Mouse (Mus musculus): ENCODE results near the gene Tmed10. TPM values are rescaled to one million over a fixed set of nuclear protein-coding genes. Genes with fewer than 3 reads are reported as not detected.

The Tmed10 gene
- total RNA-seq, 2 experiments from 2014 or later: 184 to 190 TPM

- no peak for DNase-seq
- intact Hi-C loops (cut with DNase I): no loop called here
Measured at GRCm38 (mm10) chr12:85380308-85380707, 5.7 kb upstream of the Tmed10 start.

GRCm38 (mm10) chr12:85378271-85378670 is 3.6 kb upstream of the Tmed10 start:
- intact Hi-C loops (cut with DNase I): loop anchor here (10.0 kb wide), 1 partner anchor 107 kb away; no protein-coding TSS in a partner anchor
- DNase-seq: no peak

- intact Hi-C loops (cut with DNase I): loop anchor here (2.0 to 10.0 kb wide), 2 partner anchors 25 to 111 kb away; no protein-coding TSS in a partner anchor
- DNase-seq: peak; percentile 72 to 80
Measured at GRCm38 (mm10) chr12:85373591-85374560, 771 bp downstream of the Tmed10 start.

GRCm38 (mm10) chr12:85372068-85372665 is 2.5 kb downstream of the Tmed10 start:
- intact Hi-C loops (cut with DNase I): loop anchor here (2.0 to 10.0 kb wide), 2 partner anchors 23 to 113 kb away; no protein-coding TSS in a partner anchor
- no peak for DNase-seq

GRCm38 (mm10) chr12:85368441-85369063 is 6.1 kb downstream of the Tmed10 start:
- no peak for DNase-seq
- intact Hi-C loops (cut with DNase I): no loop called here

GRCm38 (mm10) chr12:85366271-85366670 is 8.4 kb downstream of the Tmed10 start:
- DNase-seq: peak; percentile 43 to 64
- intact Hi-C loops (cut with DNase I): no loop called here

GRCm38 (mm10) chr12:85362510-85362909 is 12.1 kb downstream of the Tmed10 start:
- intact Hi-C loops (cut with DNase I): no loop called here
- DNase-seq: no peak

GRCm38 (mm10) chr12:85361580-85361979 is 13.1 kb downstream of the Tmed10 start:
- intact Hi-C loops (cut with DNase I): no loop called here
- DNase-seq: no peak

- intact Hi-C loops (cut with DNase I): no loop called here
- DNase-seq: no peak
Measured at GRCm38 (mm10) chr12:85361165-85361564, 13.5 kb downstream of the Tmed10 start.

GRCm38 (mm10) chr12:85354061-85354460 is 20.6 kb downstream of the Tmed10 start:
- intact Hi-C loops (cut with DNase I): no loop called here
- no peak for DNase-seq

- intact Hi-C loops (cut with DNase I): no loop called here
- peak; percentile 42 to 52 for DNase-seq
Measured at GRCm38 (mm10) chr12:85350407-85351232, 24.0 kb downstream of the Tmed10 start.

GRCm38 (mm10) chr12:85348338-85348737 is 26.3 kb downstream of the Tmed10 start:
- intact Hi-C loops (cut with DNase I): loop anchor here (2.0 to 10.0 kb wide), 2 partner anchors 24 to 476 kb away; partner anchors contain the start of genes Erg28 and Ttll5
- peak; percentile 28 to 46 for DNase-seq

- DNase-seq: no peak
- intact Hi-C loops (cut with DNase I): loop anchor here (10.0 kb wide), 1 partner anchor 478 kb away; the partner anchor contains the start of genes Erg28 and Ttll5
Measured at GRCm38 (mm10) chr12:85347196-85347595, 27.5 kb downstream of the Tmed10 start.

- peak; percentile 78 to 85 for DNase-seq
- intact Hi-C loops (cut with DNase I): loop anchor here (1.0 to 10.0 kb wide), 3 partner anchors 141 to 478 kb away; partner anchors contain the start of genes Erg28 and Ttll5
Measured at GRCm38 (mm10) chr12:85346374-85346773, 28.3 kb downstream of the Tmed10 start.

GRCm38 (mm10) chr12:85345559-85345958 is 29.1 kb downstream of the Tmed10 start:
- DNase-seq: no peak
- intact Hi-C loops (cut with DNase I): loop anchor here (10.0 kb wide), 1 partner anchor 479 kb away; the partner anchor contains the start of genes Erg28 and Ttll5

- intact Hi-C loops (cut with DNase I): loop anchor here (10.0 kb wide), 1 partner anchor 481 kb away; the partner anchor contains the start of genes Erg28 and Ttll5
- no peak for DNase-seq
Measured at GRCm38 (mm10) chr12:85344252-85344651, 30.4 kb downstream of the Tmed10 start.

GRCm38 (mm10) chr12:85342310-85342709 is 32.3 kb downstream of the Tmed10 start:
- DNase-seq: no peak
- intact Hi-C loops (cut with DNase I): loop anchor here (10.0 kb wide), 1 partner anchor 482 kb away; the partner anchor contains the start of genes Erg28 and Ttll5

- intact Hi-C loops (cut with DNase I): loop anchor here (1.0 to 10.0 kb wide), 3 partner anchors 151 to 484 kb away; partner anchors contain the start of genes Erg28 and Ttll5
- DNase-seq: peak; percentile 55 to 72
Measured at GRCm38 (mm10) chr12:85341131-85341530, 33.5 kb downstream of the Tmed10 start.

- intact Hi-C loops (cut with DNase I): loop anchor here (2.0 to 10.0 kb wide), 3 partner anchors 325 to 485 kb away; partner anchors contain the start of genes Erg28 and Ttll5
- peak; percentile 27 to 41 for DNase-seq
Measured at GRCm38 (mm10) chr12:85339947-85340346, 34.7 kb downstream of the Tmed10 start.

Measured in heart, postnatal 10 days (tissue).